Comparison of ENCODE assay signal across 11 mouse cellular contexts in the genomic region with DNA sequence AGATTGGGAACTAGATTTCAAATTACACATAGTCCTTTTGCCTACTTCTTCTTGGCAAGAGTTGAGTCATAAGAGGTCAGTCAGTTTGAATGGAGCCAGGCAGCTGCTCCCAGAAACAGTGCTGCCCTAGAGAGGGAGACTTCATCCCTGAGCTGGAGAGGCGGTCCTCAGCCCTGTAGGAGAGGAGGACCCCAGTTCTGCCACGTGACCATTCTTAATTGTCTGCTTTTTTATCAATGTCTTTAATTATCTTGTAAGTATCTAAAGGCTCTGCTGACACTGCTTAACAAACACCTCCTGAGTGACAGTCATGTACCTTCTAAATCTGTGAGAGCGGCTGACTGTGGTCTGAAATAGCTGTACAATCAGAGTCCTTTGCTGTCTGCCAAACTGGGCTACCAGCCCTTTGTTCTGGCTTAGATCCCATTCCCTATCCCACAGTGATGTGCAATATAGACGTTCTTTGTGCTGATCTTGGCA. TPM values are rescaled to one million over a fixed set of nuclear protein-coding genes. Genes with fewer than 3 reads are reported as not detected.
A peak's percentile ranks its signal among the peaks of the same experiment; 100 is the strongest.
DNase-seq lines count a peak whose midpoint lies in the region; ATAC-seq and TF ChIP-seq lines count a peak whose summit lies in the region.
"Had no signal": no experiment of that assay in that cellular context is flagged by ENCODE, and none has a peak within 500 bp of the region (broad histone marks: within the 10 kb centered on the region; RNA-seq: fewer than 3 reads in every experiment).

No protein-coding gene starts in this region.

- no peaks in the 10 kb centered on the region for H3K27me3 ChIP-seq in hindbrain, embryonic 14.5 days (ENCODE audit: control insufficient read depth, insufficient read depth, low read length)
- no peaks in the 10 kb centered on the region for H3K27me3 ChIP-seq in hindbrain, embryonic 10.5 days (ENCODE audit: insufficient read depth, poor library complexity, severe bottlenecking)

- DNase-seq in hindbrain, embryonic 14.5 days (ENCODE audit: low spot score): no peak
- DNase-seq in hindbrain, embryonic 10.5 days (ENCODE audit: low spot score): no peak
- DNase-seq in adipocyte (ENCODE audit: low spot score): peak; percentile 55
- peak; percentile 72 to 76 for DNase-seq in heart, adult 9 months (ENCODE audit: low spot score in 2 of 2)
- DNase-seq in left cerebral cortex, adult 2 months (ENCODE audit: extremely low spot score in 1 of 2, low spot score in 2 of 2): no peak
- DNase-seq in thymus, postnatal 4 days: no peak
- no peak for DNase-seq in spleen, postnatal 14 days (ENCODE audit: low spot score in 2 of 2)
- DNase-seq: adrenal gland, postnatal 36 days; kidney, adult 18-20 months had no signal

- no peak overlapping the region for H3K4me3 ChIP-seq in hindbrain, embryonic 14.5 days (replicated peaks; ENCODE audit: low read length)
- H3K4me3 ChIP-seq in hindbrain, embryonic 10.5 days: no peak overlapping the region
- H3K4me3 ChIP-seq in left cerebral cortex, adult 2 months: no peak overlapping the region
- H3K4me3 ChIP-seq: megakaryocyte, embryonic 14.5 days had no signal

- H3K36me3 ChIP-seq in hindbrain, embryonic 14.5 days (replicated peaks; ENCODE audit: control insufficient read depth, insufficient read depth): no peaks in the 10 kb centered on the region; the same call in 1 of the 2 replicates
- peaks cover 22% of the 10 kb centered on the region for H3K36me3 ChIP-seq in hindbrain, embryonic 10.5 days

- ATAC-seq in hindbrain, embryonic 14.5 days (ENCODE audit: low FRiP score): peak; percentile 59; the same call in 1 of the 2 replicates

- H3K9me3 ChIP-seq in hindbrain, embryonic 14.5 days (ENCODE audit: control insufficient read depth, low read length): no peaks in the 10 kb centered on the region
- no peaks in the 10 kb centered on the region for H3K9me3 ChIP-seq in hindbrain, embryonic 10.5 days
- H3K9me3 ChIP-seq: G1E; megakaryocyte, embryonic 14.5 days had no signal

- no peak overlapping the region for H3K9ac ChIP-seq in hindbrain, embryonic 14.5 days

- intact Hi-C loops in left cerebral cortex, adult 2 months (cut with DNase I): no loop called here

- H3K27ac ChIP-seq in hindbrain, embryonic 14.5 days: 0 out of 2 replicates have a peak overlapping the region, but pooled peaks have one; percentile 9
- no peak overlapping the region for H3K27ac ChIP-seq in hindbrain, embryonic 10.5 days
- peak overlapping the region; percentile 32; the same call in 1 of the 2 replicates for H3K27ac ChIP-seq in left cerebral cortex, adult 2 months

- TF ChIP-seq CTCF in left cerebral cortex, adult 2 months (IDR thresholded peaks at IDR 0.05): no peak

- no peaks in the 10 kb centered on the region for H3K4me1 ChIP-seq in hindbrain, embryonic 14.5 days (replicated peaks; ENCODE audit: control insufficient read depth, insufficient read depth, low read length)
- H3K4me1 ChIP-seq in hindbrain, embryonic 10.5 days (replicated peaks): 0 out of 2 replicates have a peak, but pooled peaks cover 3% of the 10 kb centered on the region

- WGBS in hindbrain, embryonic 14.5 days: 67% methylated on average over 4 of the region's 4 CpGs
- WGBS in hindbrain, embryonic 10.5 days: 71% methylated on average over 4 of the region's 4 CpGs

- H3K4me2 ChIP-seq in hindbrain, embryonic 14.5 days (replicated peaks): no peak overlapping the region

RNA-seq across cellular contexts. Expression of gene Limd1, which starts 11.3 kb away (rescaled TPM):
- 14.1 and 15.5 TPM in 2 replicates for polyA plus RNA-seq in hindbrain, embryonic 14.5 days (2014; fragmentation: Nextera tagmentation; extraction: Ambion mirVana)
- polyA plus RNA-seq in hindbrain, embryonic 10.5 days (2016; fragmentation: Nextera tagmentation; extraction: Ambion mirVana): 49.0 and 53.1 TPM in 2 replicates
- 1 to 10 TPM; 6.2 to 7.8 TPM for total RNA-seq in left cerebral cortex, adult 2 months (2021)

Comparison
In these comparisons a context has a peak if more than half of its experiments do, and no peak if none do; other contexts are left out.
1. DNase-seq: peak in adipocyte (single experiment) and heart, adult 9 months (2 of 2); none in hindbrain, embryonic 14.5 days (single experiment), hindbrain, embryonic 10.5 days (single experiment), left cerebral cortex, adult 2 months (0 of 2), thymus, postnatal 4 days (single experiment) and spleen, postnatal 14 days (0 of 2).